Mouse (Mus musculus): ENCODE measurements around the gene Hoxd4.

Gene Hoxd4

GRCm38 (mm10) chr2:74721882-74722281, 10.2 kb downstream of the Hoxd4 start:
- in situ Hi-C loops (cut with MboI; ENCODE audit: low sequenced_read_pairs) = loop anchor here (25.0 kb wide), 1 partner anchor 865 kb away; no protein-coding TSS in a partner anchor

DNA sequence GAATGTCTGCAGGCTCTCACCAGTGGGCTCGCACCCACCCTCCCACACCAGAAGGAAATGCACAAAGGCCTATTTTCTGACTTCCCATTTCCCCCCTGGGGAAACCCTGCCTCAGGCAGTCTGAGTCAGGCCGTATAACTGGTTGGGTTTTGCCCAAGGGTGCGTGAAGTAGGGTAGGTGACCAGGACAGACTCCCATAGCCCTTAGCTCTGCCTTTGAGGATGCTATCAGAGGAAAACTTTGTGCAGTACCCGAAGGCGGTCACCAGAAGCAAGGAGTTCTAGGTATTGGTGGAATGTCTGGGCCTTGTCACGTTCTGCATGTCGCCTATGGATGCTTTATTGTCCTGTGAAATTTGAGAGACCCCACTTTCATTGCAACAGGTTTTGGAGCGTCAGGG, 11.2 kb downstream of the Hoxd4 start:
- in situ Hi-C loops (cut with MboI; ENCODE audit: low sequenced_read_pairs) = loop anchor here (25.0 kb wide), 1 partner anchor 864 kb away; no protein-coding TSS in a partner anchor

DNA sequence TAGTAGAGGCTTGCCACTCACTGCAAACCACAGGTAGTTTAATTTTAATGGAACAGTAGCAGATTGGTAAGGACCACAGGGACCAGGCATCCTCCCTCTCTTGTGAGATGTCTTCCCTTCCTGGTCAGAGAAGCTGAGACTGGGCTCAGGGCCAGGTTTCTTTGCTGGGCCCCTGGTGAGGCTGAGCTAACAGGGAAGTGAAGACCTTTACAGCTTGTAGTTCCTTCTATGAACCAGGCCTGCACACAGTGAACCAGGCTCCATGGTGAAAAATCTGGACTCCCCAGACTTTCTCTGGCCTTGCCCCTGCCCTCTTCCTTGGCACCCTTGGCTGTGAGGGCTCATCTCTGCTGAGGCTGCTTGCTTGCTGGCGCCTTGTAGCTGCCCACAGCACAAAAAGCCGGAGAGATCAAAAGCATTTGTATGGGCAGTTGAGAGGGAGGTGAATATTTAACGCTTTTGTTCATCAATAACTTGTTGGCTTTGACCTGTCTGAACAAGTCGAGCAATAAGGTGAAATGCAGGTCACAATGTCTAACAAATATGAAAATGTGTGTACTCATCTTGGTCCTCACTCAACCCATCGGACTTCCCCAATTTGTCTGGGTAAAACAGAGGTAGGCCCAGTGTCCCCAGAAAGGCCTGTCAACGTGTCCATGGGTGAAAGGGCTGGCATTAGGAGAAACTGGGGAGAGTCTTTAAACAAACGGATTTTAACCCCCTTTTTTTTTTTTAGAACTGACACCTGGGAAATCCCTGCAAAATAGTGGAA, 12.7 kb downstream of the Hoxd4 start:
- in situ Hi-C loops (cut with MboI; ENCODE audit: low sequenced_read_pairs) = loop anchor here (25.0 kb wide), 1 partner anchor 863 kb away; no protein-coding TSS in a partner anchor

DNA sequence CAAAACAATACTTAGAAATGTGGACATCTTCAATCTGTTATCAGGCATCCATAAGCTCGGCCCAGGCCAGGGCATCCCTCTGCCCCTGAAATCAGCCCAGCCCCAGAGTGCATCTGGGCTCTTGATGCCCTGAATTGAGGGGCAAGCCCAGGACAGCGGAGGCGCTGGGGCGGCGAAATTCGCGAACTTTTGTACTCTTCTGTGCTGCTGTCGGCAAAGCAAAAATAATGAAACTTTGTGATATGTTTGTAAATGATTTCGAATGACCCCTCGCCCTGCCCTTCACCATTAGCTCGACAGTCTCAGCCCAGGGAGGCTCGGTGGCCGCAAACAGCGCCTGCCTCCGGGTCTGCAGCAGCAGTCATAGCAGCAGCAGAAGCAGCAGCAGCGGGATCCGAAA, 13.4 kb downstream of the Hoxd4 start:
- in situ Hi-C loops (cut with MboI; ENCODE audit: low sequenced_read_pairs) = no loop called here

DNA sequence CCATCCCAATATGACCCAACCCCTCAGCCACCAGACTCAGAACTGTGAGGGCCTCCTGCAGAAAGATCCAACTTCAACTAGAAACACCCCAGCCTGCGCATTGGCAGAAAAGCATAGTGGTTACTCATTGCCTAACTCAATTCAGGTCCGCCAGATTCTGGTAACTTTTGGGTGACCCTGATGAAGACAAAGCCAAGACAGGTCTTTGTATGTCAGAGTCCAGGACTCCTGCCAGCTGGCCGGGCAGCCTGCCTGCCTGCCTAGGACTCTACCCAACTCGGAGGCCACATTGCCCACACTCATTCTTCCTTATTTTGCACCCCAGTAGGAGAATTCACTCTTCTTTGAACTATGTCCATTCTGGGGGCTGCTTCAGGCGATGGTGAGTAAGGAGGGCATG, 14.8 kb downstream of the Hoxd4 start, which contains the start of gene Gm28230:
Gene Gm28230, plus strand, starts transcription at position 178 of the 400 bp plus-strand sequence.
- in situ Hi-C loops (cut with MboI; ENCODE audit: low sequenced_read_pairs) = no loop called here

DNA sequence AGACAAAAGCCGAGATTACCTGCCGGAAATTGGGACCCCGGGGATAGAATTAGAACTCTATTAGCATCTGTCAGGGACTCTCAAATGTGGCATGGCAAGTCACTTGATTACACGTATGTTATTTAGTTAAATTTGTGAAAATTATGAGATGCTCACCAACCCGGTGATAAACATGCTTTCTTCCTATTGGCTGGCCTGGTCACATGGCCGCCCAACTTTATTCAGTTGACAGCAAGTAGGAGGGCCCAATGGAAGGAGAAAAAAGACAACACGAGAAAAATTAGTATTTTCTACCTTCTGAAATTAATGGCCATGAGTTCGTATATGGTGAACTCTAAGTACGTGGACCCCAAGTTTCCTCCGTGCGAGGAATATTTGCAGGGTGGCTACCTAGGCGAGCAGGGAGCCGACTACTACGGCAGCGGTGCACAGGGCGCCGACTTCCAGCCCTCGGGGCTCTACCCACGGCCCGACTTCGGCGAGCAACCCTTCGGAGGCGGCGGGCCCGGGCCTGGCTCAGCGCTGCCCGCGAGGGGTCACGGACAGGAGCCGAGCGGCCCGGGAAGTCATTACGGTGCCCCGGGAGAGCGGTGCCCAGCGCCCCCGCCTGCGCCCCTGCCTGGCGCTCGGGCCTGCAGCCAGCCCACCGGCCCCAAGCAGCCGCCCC, 15.4 kb downstream of the Hoxd4 start:
- in situ Hi-C loops (cut with MboI; ENCODE audit: low sequenced_read_pairs) = no loop called here

DNA sequence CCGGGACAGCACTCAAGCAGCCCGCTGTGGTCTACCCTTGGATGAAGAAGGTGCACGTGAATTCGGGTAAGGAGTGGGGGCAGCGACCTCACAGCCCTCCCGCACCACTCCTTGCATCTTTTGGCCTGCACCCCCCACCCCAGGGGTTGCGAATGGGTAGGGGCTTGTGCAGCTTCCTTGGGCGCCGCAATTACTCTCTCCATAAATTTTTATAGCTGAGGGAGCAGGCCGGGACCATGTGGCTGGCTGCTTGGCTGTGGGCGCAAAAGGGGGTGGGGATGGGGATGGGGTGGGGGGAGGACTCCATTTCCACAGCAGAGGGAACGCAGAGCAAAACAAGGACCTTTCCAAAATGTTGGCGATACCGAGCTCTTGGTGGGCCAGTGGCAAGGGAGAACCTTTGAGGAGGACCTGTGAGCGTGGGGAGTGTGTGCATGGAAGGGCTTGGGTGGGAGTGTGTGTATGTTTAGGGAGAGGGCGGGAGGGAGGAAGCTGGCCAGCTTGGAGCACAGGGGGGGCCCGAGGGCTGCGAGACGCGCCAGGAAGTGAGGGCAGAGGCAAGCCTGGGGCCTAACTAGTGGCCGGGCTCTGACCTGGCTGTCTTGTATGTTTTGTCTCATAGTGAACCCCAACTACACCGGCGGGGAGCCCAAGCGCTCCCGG, 16.0 kb downstream of the Hoxd4 start:
- in situ Hi-C loops (cut with MboI; ENCODE audit: low sequenced_read_pairs) = no loop called here

- in situ Hi-C loops (cut with MboI; ENCODE audit: low sequenced_read_pairs) = no loop called here
Observed at GRCm38 (mm10) chr2:74728303-74728680, 16.6 kb downstream of the Hoxd4 start.

- in situ Hi-C loops (cut with MboI; ENCODE audit: low sequenced_read_pairs) = no loop called here
Observed at GRCm38 (mm10) chr2:74730331-74730730, 18.6 kb downstream of the Hoxd4 start.

GRCm38 (mm10) chr2:74731055-74731454, 19.3 kb downstream of the Hoxd4 start:
- in situ Hi-C loops (cut with MboI; ENCODE audit: low sequenced_read_pairs) = no loop called here

DNA sequence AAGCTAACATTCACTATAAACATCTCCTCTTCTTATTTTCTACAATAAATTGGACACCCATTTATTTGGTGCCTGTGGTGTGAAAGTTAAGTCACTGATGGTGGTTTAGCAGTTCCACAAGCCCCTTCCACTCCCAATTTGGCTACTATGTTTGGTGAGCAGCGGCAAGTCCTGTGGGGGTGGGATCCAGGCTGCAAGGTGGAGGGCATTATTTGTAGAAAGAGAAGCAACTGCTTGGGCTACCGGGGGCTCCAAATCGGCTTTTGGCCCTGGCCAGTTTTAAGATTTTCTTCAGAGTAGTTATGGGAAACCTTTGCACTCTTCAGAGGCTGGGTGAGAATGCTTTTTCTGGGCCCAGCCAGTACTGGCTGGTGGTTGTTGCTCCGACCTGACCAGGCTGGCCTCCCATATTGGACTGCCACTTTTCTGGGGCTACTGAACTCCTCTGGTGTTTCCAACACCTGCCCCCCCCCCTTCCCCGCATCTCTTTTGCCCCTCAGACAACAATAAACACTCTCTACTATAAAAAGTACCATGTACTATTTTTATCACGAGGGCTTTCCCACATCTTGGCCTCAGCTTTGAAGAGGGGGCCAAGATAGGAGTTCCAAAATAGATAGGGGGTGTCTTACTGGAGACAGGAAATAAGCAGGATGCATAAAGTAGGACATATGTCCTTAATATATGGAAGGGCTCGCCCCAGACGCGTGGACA, 20.2 kb downstream of the Hoxd4 start:
- in situ Hi-C loops (cut with MboI; ENCODE audit: low sequenced_read_pairs) = no loop called here

DNA sequence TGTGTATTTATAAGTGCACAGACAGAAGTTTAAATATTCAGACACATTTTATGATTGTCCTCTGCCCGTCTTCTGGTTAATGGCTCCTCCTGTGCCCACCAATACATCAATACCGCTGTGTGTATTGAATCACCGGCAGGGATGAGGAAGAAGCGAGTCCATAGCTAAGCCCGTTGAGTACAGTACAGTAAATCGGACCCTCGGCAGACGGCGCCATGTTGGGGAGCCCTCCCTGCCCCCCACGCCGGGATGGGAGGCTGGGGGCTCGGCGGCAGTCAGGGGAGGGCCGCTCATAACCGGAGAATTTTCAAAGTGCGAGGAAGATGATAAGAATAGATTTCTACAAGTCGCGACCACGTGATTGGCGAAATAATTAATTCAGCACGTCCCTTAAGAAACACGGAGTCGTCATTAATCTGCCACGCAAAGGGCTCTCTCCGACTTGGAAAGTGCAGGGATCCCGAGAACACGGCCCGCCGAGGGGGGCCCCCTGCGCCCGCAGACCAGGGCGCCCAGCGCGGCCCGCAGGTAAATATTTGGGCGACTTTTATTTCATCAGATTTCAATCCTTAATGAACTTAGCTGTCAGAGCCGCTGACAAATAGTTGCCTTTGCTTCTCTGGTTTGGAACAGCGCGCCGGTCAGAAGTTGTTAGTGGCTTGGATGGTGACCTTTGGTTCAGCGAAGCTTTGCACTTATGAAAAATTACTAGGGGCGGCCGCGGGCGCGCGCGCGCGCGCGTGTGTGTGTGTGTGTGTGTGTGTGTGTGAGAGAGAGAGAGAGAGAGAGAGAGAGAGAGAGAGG, 21.0 kb downstream of the Hoxd4 start:
- in situ Hi-C loops (cut with MboI; ENCODE audit: low sequenced_read_pairs) = no loop called here

- in situ Hi-C loops (cut with MboI; ENCODE audit: low sequenced_read_pairs) = no loop called here
Observed at GRCm38 (mm10) chr2:74733317-74733661, 21.6 kb downstream of the Hoxd4 start.

- in situ Hi-C loops (cut with MboI; ENCODE audit: low sequenced_read_pairs) = no loop called here
Observed at GRCm38 (mm10) chr2:74733765-74734164, 22.0 kb downstream of the Hoxd4 start.

GRCm38 (mm10) chr2:74734451-74734850, 22.7 kb downstream of the Hoxd4 start:
- in situ Hi-C loops (cut with MboI; ENCODE audit: low sequenced_read_pairs) = no loop called here

DNA sequence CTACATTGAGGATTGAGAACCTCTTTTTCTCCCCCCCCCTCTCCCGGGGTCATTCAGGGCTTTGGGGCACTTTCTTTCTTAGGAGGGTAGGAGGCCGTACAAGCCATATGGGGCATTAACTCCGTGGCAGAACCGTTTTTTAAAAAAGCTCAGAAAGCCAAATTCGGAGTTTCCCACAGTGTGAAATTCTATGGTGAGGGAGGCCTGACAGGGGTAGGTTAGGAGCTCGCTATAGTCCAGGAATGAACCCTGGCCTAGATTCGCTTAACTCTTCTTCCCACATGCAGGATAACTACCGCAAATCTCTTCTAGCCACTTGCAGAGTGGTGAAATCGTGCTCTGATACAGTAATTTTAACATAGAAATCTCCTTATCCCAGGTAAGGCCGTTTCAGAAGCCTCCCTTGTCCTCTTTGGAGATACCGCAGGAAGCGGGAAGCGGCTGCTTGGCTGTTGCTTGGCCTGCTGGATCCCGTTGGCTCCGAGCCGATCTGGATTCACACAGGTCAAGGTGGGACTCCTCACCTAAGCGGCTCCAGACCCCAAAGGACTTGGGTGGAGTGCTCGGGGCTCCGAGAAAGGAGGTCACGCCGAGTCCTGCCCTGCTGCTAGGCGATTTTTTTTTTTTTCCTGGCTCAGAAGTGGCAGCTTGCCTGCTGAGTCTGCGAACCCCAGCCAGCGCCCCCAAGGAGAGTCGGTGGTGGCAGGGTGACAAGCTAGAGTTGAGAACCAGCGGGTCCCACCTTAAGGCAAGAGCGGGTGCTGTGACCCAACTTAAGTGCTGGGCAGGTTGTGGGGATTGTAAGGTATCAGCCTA, 23.5 kb downstream of the Hoxd4 start:
- in situ Hi-C loops (cut with MboI; ENCODE audit: low sequenced_read_pairs) = no loop called here

- in situ Hi-C loops (cut with MboI; ENCODE audit: low sequenced_read_pairs) = no loop called here
Observed at GRCm38 (mm10) chr2:74735851-74736687, 24.3 kb downstream of the Hoxd4 start.

- in situ Hi-C loops (cut with MboI; ENCODE audit: low sequenced_read_pairs) = no loop called here
Observed at GRCm38 (mm10) chr2:74736688-74737577, 25.2 kb downstream of the Hoxd4 start.

Data from CH12F3 (cell line).